Mouse (Mus musculus) MEL (cell line): ENCODE data around the gene Senp7. TPM values are rescaled to one million over a fixed set of nuclear protein-coding genes. Genes with fewer than 3 reads are reported as not detected.
A peak's percentile ranks its signal among the peaks of the same experiment; 100 is the strongest.

Experiments used
- DNase-seq: peaks from one replicate; pipeline ENCODE4 v3.0.0; 2011; ENCODE audit warnings: low read depth, low spot score
- H3K27ac ChIP-seq: 2 replicates; pipeline ENCODE4 v1.5.1; 2012; ENCODE audit warnings: low read depth, mild to moderate bottlenecking, control low read depth, low read length, moderate library complexity; ENCODE audit not compliant: control insufficient read depth
- H3K27me3 ChIP-seq, 2 experiments: fragments of 150-350 bp in 1 of 2; sonication (generic) in 1 of 2; 2 replicates each; pipeline ENCODE4 v1.6.1; 2012; ENCODE audit warnings: low read length in 2 of 2, mild to moderate bottlenecking in 2 of 2, improper control_type of control experiment in 1 of 2, moderate library complexity in 1 of 2; ENCODE audit not compliant: insufficient read depth in 2 of 2, control insufficient read depth in 1 of 2
- H3K36me3 ChIP-seq, 2 experiments: 2 replicates each; pipeline ENCODE4 v1.6.1; 2012 to 2014; ENCODE audit warnings: low read length in 2 of 2, improper control_type of control experiment in 1 of 2, inconsistent platforms in 1 of 2, mild to moderate bottlenecking in 1 of 2; ENCODE audit not compliant: insufficient read depth in 2 of 2, control insufficient read depth in 1 of 2
- H3K4me1 ChIP-seq, 2 experiments: fragments of 150-350 bp in 1 of 2; sonication (generic) in 1 of 2; 2 replicates each; pipeline ENCODE4 v1.6.1; 2012; ENCODE audit warnings: low read length in 2 of 2, improper control_type of control experiment in 1 of 2, mild to moderate bottlenecking in 1 of 2; ENCODE audit not compliant: insufficient read depth in 2 of 2, control insufficient read depth in 1 of 2
- H3K4me3 ChIP-seq, 2 experiments: fragments of 150-350 bp in 1 of 2; sonication (generic) in 1 of 2; 2 replicates each; pipeline ENCODE4 v1.5.1; 2012; ENCODE audit warnings: low read depth in 2 of 2, low read length in 2 of 2, mild to moderate bottlenecking in 2 of 2, moderate library complexity in 2 of 2, control low read depth in 1 of 2, improper control_type of control experiment in 1 of 2; ENCODE audit not compliant: control insufficient read depth in 1 of 2, insufficient read depth in 1 of 2
- H3K79me2 ChIP-seq: 2 replicates; pipeline ENCODE4 v1.6.1; 2012; ENCODE audit warnings: mild to moderate bottlenecking, low read length, moderate library complexity; ENCODE audit not compliant: control insufficient read depth, poor library complexity, insufficient read depth
- H3K9ac ChIP-seq: 2 replicates; pipeline ENCODE4 v1.6.1; 2012; ENCODE audit warnings: low read depth, mild to moderate bottlenecking, control low read depth, low read length, moderate library complexity; ENCODE audit not compliant: control insufficient read depth, poor library complexity, severe bottlenecking
- H3K9me3 ChIP-seq: fragments of 150-350 bp; sonication (generic); replicated peaks from 2 replicates; pipeline ENCODE4 v1.6.1; 2012; ENCODE audit warnings: mild to moderate bottlenecking, low read length, improper control_type of control experiment, moderate library complexity; ENCODE audit not compliant: insufficient read depth
- CHD2 ChIP-seq: IDR thresholded peaks from 2 replicates; pipeline ENCODE4 v1.6.1; 2011; ENCODE audit warnings: low read length, improper control_type of control experiment
- E2F4 ChIP-seq: IDR thresholded peaks from 2 replicates; pipeline ENCODE4 v1.6.1; 2011; ENCODE audit warnings: low read depth, low read length, improper control_type of control experiment, borderline replicate concordance
- EP300 ChIP-seq, 2 experiments: IDR thresholded peaks; 2 replicates each; pipeline ENCODE4 v1.6.1; 2011; ENCODE audit warnings: improper control_type of control experiment in 2 of 2, low read length in 2 of 2, low read depth in 1 of 2, mild to moderate bottlenecking in 1 of 2
- ETS1 ChIP-seq: IDR thresholded peaks from 2 replicates; pipeline ENCODE4 v1.6.1; 2012; ENCODE audit warnings: low read depth, mild to moderate bottlenecking, inconsistent platforms, low read length, improper control_type of control experiment, moderate library complexity
- GABPA ChIP-seq: IDR thresholded peaks from 2 replicates; pipeline ENCODE4 v1.6.1; 2012; ENCODE audit warnings: low read depth, mild to moderate bottlenecking, inconsistent platforms, low read length, improper control_type of control experiment, moderate library complexity
- MAFK ChIP-seq: IDR thresholded peaks from 2 replicates; pipeline ENCODE4 v1.6.1; 2011; ENCODE audit warnings: low read depth, mild to moderate bottlenecking, low read length, improper control_type of control experiment, borderline replicate concordance
- MAX ChIP-seq: IDR thresholded peaks from 2 replicates; pipeline ENCODE4 v1.6.1; 2011; ENCODE audit warnings: low read length, improper control_type of control experiment
- MAZ ChIP-seq: IDR thresholded peaks from 2 replicates; pipeline ENCODE4 v1.6.1; 2012; ENCODE audit warnings: low read depth, mild to moderate bottlenecking, inconsistent platforms, low read length, improper control_type of control experiment
- MXI1 ChIP-seq: IDR thresholded peaks from 2 replicates; pipeline ENCODE4 v1.6.1; 2011; ENCODE audit warnings: mild to moderate bottlenecking, low read depth, low read length, improper control_type of control experiment
- MYC ChIP-seq: IDR thresholded peaks from 2 replicates; pipeline ENCODE4 v1.6.1; 2011; ENCODE audit warnings: low read depth, mild to moderate bottlenecking, low read length, improper control_type of control experiment, moderate library complexity
- NELFE ChIP-seq: IDR thresholded peaks from 2 replicates; pipeline ENCODE4 v1.6.1; 2011; ENCODE audit warnings: low read depth, low read length, improper control_type of control experiment
- POLR2A ChIP-seq, 2 experiments: IDR thresholded peaks; 2 replicates each; pipeline ENCODE4 v1.6.1; 2011 to 2012; ENCODE audit warnings: low read length in 2 of 2, mild to moderate bottlenecking in 2 of 2, control low read depth in 1 of 2, improper control_type of control experiment in 1 of 2, low read depth in 1 of 2, moderate library complexity in 1 of 2; ENCODE audit not compliant: control insufficient read depth in 1 of 2, insufficient read depth in 1 of 2, poor library complexity in 1 of 2
- POLR2AphosphoS2 ChIP-seq: IDR thresholded peaks from 2 replicates; pipeline ENCODE4 v1.6.1; 2011; ENCODE audit warnings: low read length, improper control_type of control experiment
- RAD21 ChIP-seq: IDR thresholded peaks from 2 replicates; pipeline ENCODE4 v1.6.1; 2011; ENCODE audit warnings: mild to moderate bottlenecking, low read depth, low read length, improper control_type of control experiment
- TAL1 ChIP-seq: IDR thresholded peaks from 2 replicates; pipeline ENCODE4 v1.6.1; 2012; ENCODE audit warnings: mild to moderate bottlenecking, inconsistent platforms, low read length, moderate library complexity, mixed read lengths
- TBP ChIP-seq: IDR thresholded peaks from 2 replicates; pipeline ENCODE4 v1.8.0; 2011; ENCODE audit warnings: low read depth, low read length, improper control_type of control experiment
- TCF12 ChIP-seq: IDR thresholded peaks from 2 replicates; pipeline ENCODE4 v1.6.1; 2014; ENCODE audit warnings: low read depth, mild to moderate bottlenecking, inconsistent platforms, low read length, improper control_type of control experiment, moderate library complexity
- UBTF ChIP-seq: IDR thresholded peaks from 2 replicates; pipeline ENCODE4 v1.6.1; 2012; ENCODE audit warnings: low read depth, mild to moderate bottlenecking, inconsistent platforms, low read length, improper control_type of control experiment, moderate library complexity, borderline replicate concordance; ENCODE audit not compliant: insufficient read depth
- USF1 ChIP-seq: IDR thresholded peaks from 2 replicates; pipeline ENCODE4 v1.6.1; 2014; ENCODE audit warnings: low read depth, mild to moderate bottlenecking, inconsistent platforms, low read length, improper control_type of control experiment, moderate library complexity
- USF2 ChIP-seq, 2 experiments: IDR thresholded peaks; 2 replicates each; pipeline ENCODE4 v1.6.1; 2011 to 2012; ENCODE audit warnings: improper control_type of control experiment in 2 of 2, low read length in 2 of 2, borderline replicate concordance in 1 of 2, inconsistent platforms in 1 of 2, low read depth in 1 of 2, mild to moderate bottlenecking in 1 of 2; ENCODE audit not compliant: insufficient read depth in 1 of 2
- ZMIZ1 ChIP-seq: IDR thresholded peaks from 2 replicates; pipeline ENCODE4 v1.6.1; 2012; ENCODE audit warnings: low read depth, mild to moderate bottlenecking, inconsistent platforms, low read length, improper control_type of control experiment, moderate library complexity
- polyA plus RNA-seq, 2 experiments: library from polyadenylated mRNA; stranded (reverse) in 1 of 2; unstranded in 1 of 2; fragments of >175 nt in 1 of 2; fragments of >200 nt in 1 of 2; gene quantifications; 2 replicates each; pipeline versions ENCODE4 v1.2.1 to v1.2.4; 2012; ENCODE audit warnings: low replicate concordance in 2 of 2, low read depth in 1 of 2; ENCODE audit not compliant: insufficient read length in 2 of 2, insufficient read depth in 1 of 2, missing spikeins in 1 of 2
- total RNA-seq: library from RNA; depleted of rRNA; stranded (reverse); fragments of 300-350 nt; gene quantifications from 2 replicates; pipeline ENCODE4 v1.2.3, GENCODE M21; 2012

Senp7 gene
- total and polyA plus RNA-seq, 3 experiments = 7.7 to 15.0 TPM; not detected in 1

GRCm38 (mm10) chr16:56079419-56079818 is 31.3 kb downstream of the Senp7 start:
- Histone ChIP-seq H3K79me2 (peaks cover 9% of the 10 kb centered on the region), H3K9me3 (no peaks in the 10 kb centered on the region), H3K9ac (no peak overlapping the region), H3K27me3 (no peaks in the 10 kb centered on the region), H3K4me1 (peaks cover 4 to 7% of the 10 kb centered on the region in 2 experiments; a peak in 3 of 4 replicates), H3K27ac (no peak overlapping the region), H3K36me3 (peaks cover 0 to 12% of the 10 kb centered on the region in 2 experiments; a peak in 3 of 4 replicates)
- DNase-seq = no peak
- TF ChIP-seq USF1 (no peak), POLR2AphosphoS2 (no peak), TBP (no peak), MAFK (peak; percentile 76)
- TF ChIP-seq, all 39 proteins: peak for 1
- no peak overlapping the region for H3K4me3 ChIP-seq

- no peak overlapping the region for H3K4me3 ChIP-seq
- no peak overlapping the region for H3K27ac ChIP-seq
- peaks cover 1% of the 10 kb centered on the region; the same call in 1 of the 2 replicates for H3K79me2 ChIP-seq
- peaks cover 0 to 5% of the 10 kb centered on the region in 2 experiments; a peak in 3 of 4 replicates for H3K36me3 ChIP-seq
- no peaks in the 10 kb centered on the region for H3K9me3 ChIP-seq
- H3K27me3 ChIP-seq = no peaks in the 10 kb centered on the region
- H3K4me1 ChIP-seq = peaks cover 0 to 2% of the 10 kb centered on the region in 2 experiments; a peak in 1 of 4 replicates
- no peak overlapping the region for H3K9ac ChIP-seq
- TF ChIP-seq CHD2 = no peak
- no peak for TF ChIP-seq EP300 (IDR thresholded peaks at IDR 0.05; ENCODE audit: low read depth in 1 of 2, low read length in 2 of 2)
- no peak for TF ChIP-seq TCF12
- DNase-seq = no peak
Measured at GRCm38 (mm10) chr16:56081691-56082090, 33.6 kb downstream of the Senp7 start.

GRCm38 (mm10) chr16:56086336-56086735 is 38.2 kb downstream of the Senp7 start:
- TF ChIP-seq ETS1 = no peak
- TF ChIP-seq NELFE = no peak
- TF ChIP-seq POLR2A (IDR thresholded peaks at IDR 0.05; ENCODE audit: control insufficient read depth in 1 of 2, insufficient read depth in 1 of 2, low read depth in 1 of 2, low read length in 2 of 2, poor library complexity in 1 of 2) = no peak
- no peak for TF ChIP-seq TBP
- TF ChIP-seq ZMIZ1 = no peak
- TF ChIP-seq GABPA = no peak
- TF ChIP-seq TAL1 = no peak
- TF ChIP-seq E2F4 = no peak
- no peak for TF ChIP-seq MAZ
- TF ChIP-seq MXI1 = no peak
- no peak for TF ChIP-seq RAD21
- TF ChIP-seq USF2 (IDR thresholded peaks at IDR 0.05; ENCODE audit: borderline replicate concordance in 1 of 2, insufficient read depth in 1 of 2, low read depth in 1 of 2, low read length in 2 of 2) = no peak
- TF ChIP-seq EP300 (IDR thresholded peaks at IDR 0.05; ENCODE audit: low read depth in 1 of 2, low read length in 2 of 2) = no peak
- TF ChIP-seq MAX = no peak
- no peak for TF ChIP-seq MYC
- TF ChIP-seq UBTF = no peak
- H3K36me3 ChIP-seq = peaks cover 0 to 2% of the 10 kb centered on the region in 2 experiments; a peak in 3 of 4 replicates
- no peaks in the 10 kb centered on the region for H3K27me3 ChIP-seq
- no peak overlapping the region for H3K9ac ChIP-seq
- H3K27ac ChIP-seq = no peak overlapping the region
- no peaks in the 10 kb centered on the region for H3K9me3 ChIP-seq
- H3K4me1 ChIP-seq = no peaks in the 10 kb centered on the region
- H3K4me3 ChIP-seq = no peak overlapping the region
- no peak for DNase-seq
- no peaks in the 10 kb centered on the region for H3K79me2 ChIP-seq
